Mouse (Mus musculus) kidney, postnatal 0 days (tissue): Measurements from ENCODE around the gene Trnau1ap. TPM values are rescaled to one million over a fixed set of nuclear protein-coding genes. Genes with fewer than 3 reads are reported as not detected.
"Not testable (repeated sequence)": the region's sequence is repeated elsewhere in the genome, so short reads cannot be mapped to it uniquely, and the experiment has no call there.

Source experiments
- ATAC-seq: fragments of 200-750 bp; cut with Nextera tagmentation; replicated peaks from 2 replicates; pipeline ENCODE4 v1.8.0; 2017; ENCODE audit warnings: low read depth, moderate number of reproducible peaks, moderate TSS enrichment, moderate library complexity; ENCODE audit not compliant: low FRiP score
- DNase-seq: peaks from one replicate; pipeline ENCODE4 v3.0.0-alpha.2; 2016; ENCODE audit warnings: low spot score
- H3K27ac ChIP-seq: fragments of 300-500 bp; sonication (generic); 2 replicates; pipeline ENCODE4 v1.5.1; 2014; ENCODE audit warnings: mild to moderate bottlenecking
- H3K27me3 ChIP-seq: fragments of 300-500 bp; sonication (generic); 2 replicates; pipeline ENCODE4 v1.6.1; 2014; ENCODE audit warnings: low read length, mixed read lengths; ENCODE audit not compliant: insufficient read depth
- H3K36me3 ChIP-seq: fragments of 300-500 bp; sonication (generic); 2 replicates; pipeline ENCODE4 v1.6.1; 2014; ENCODE audit warnings: low read length, mixed read lengths; ENCODE audit not compliant: insufficient read depth
- H3K4me1 ChIP-seq: fragments of 300-500 bp; sonication (generic); replicated peaks from 2 replicates; pipeline ENCODE4 v1.6.1; 2014; ENCODE audit warnings: antibody characterized with exemption, low read length, mixed read lengths; ENCODE audit not compliant: insufficient read depth
- H3K4me2 ChIP-seq: fragments of 300-500 bp; sonication (generic); 2 replicates; pipeline ENCODE4 v1.6.1; 2014; ENCODE audit warnings: mild to moderate bottlenecking, low read length, moderate library complexity, mixed read lengths
- H3K4me3 ChIP-seq: fragments of 300-500 bp; sonication (generic); replicated peaks from 2 replicates; pipeline ENCODE4 v1.5.1; 2014; ENCODE audit warnings: low read depth, low read length
- H3K9ac ChIP-seq: fragments of 300-500 bp; sonication (generic); 2 replicates; pipeline ENCODE4 v1.6.1; 2014; ENCODE audit warnings: low read depth, low read length
- H3K9me3 ChIP-seq: fragments of 300-500 bp; sonication (generic); replicated peaks from 2 replicates; pipeline ENCODE4 v1.6.1; 2016; ENCODE audit warnings: low read length, inconsistent platforms, mixed read lengths
- CTCF ChIP-seq: IDR thresholded peaks from 2 replicates; pipeline ENCODE4 v1.5.1; 2016; ENCODE audit warnings: antibody characterized with exemption, low read depth, mild to moderate bottlenecking, moderate library complexity
- WGBS: fragments of 180-500 bp; shearing (Covaris S2); extraction: QIAGEN DNeasy Blood & Tissue Kit; methylation state at CpG from one replicate; pipeline ENCODE4 v1.1.7; 2014; 5-methylcytosine and 5-hydroxymethylcytosine counted together
- polyA plus RNA-seq: library from polyadenylated mRNA; unstranded; fragments of >200 nt; fragmentation: Nextera tagmentation; extraction: Ambion mirVana; gene quantifications from 2 replicates; pipeline ENCODE4 v1.2.1, GENCODE M21; 2015

Trnau1ap gene
- polyA plus RNA-seq, 1 experiment from 2014 or later, result 72.8 TPM

DNA sequence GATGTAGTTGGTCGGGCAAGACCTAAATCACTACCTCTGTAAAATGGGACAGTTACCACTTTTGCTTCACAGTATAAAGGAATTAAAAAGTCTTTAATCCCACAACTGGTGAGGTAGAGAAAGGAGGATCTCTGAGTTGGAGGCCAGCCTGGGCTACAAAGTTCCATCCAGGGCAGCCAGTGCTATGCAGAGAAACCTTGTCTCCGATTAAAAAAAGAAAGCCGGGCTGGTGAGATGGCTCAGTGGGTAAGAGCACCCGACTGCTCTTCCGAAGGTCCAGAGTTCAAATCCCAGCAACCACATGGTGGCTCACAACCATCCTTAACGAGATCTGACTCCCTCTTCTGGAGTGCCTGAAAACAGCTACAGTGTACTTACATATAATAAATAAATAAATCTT lies 25.9 kb downstream of the Trnau1ap start:
- Histone ChIP-seq H3K9ac (peak overlapping the region; percentile 57), H3K4me2 (peak overlapping the region; percentile 61), H3K4me3 (peak overlapping the region; percentile 36)
- ATAC-seq, H3K27ac ChIP-seq, H3K9me3 ChIP-seq, DNase-seq, H3K36me3 ChIP-seq, H3K27me3 ChIP-seq, H3K4me1 ChIP-seq: not testable (repeated sequence)
- WGBS, result 38% methylated on average over 6 of the region's 6 CpGs
- TF ChIP-seq CTCF, result 0 out of 2 replicates have a peak, but pooled peaks have one; percentile 2

DNA sequence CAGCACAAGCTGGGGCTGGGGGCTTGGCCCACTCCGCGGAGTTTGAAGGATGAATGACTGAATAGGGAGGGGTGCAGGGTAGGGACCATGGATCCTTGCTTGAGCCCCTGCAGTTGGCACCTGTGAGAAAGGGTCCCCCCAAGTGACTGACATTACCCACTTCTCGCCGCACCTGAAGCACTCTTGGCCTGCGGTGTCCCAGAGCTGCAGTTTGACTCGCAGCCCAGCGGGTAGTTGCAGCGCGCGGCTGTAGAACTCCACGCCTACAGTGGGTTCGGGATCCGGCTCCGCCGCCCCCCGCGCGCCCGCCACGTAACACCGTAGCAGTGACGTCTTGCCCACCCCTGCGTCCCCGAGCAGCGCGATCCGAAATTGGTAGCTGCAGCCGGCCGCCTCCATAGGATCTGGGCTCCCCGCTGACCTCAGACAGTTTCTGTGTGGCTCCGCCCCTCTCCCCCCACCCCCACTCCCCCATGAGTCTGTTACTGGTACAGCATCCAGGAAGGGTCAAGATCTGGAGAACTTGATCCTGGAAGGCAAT lies 26.3 kb downstream of the Trnau1ap start, which contains the start of gene Rab42:
Gene Rab42 (minus strand): TSS at position 447 of the 541 bp plus-strand sequence.
- 2% methylated on average over 31 of the region's 31 CpGs for WGBS
- peak; percentile 81 for DNase-seq
- H3K27me3 ChIP-seq, result no peaks in the 10 kb centered on the region
- peak within 1 kb of the TSS; percentile 61 for H3K4me2 ChIP-seq
- peak; percentile 3; the same call in 1 of the 2 replicates for TF ChIP-seq CTCF
- 0 out of 2 replicates have a peak within 1 kb of the TSS, but pooled peaks have one; percentile 21 for H3K27ac ChIP-seq
- ATAC-seq, result peak; percentile 77
- no peaks in the 10 kb centered on the region for H3K9me3 ChIP-seq
- no peaks in the 10 kb centered on the region for H3K4me1 ChIP-seq
- peak within 1 kb of the TSS; percentile 36 for H3K4me3 ChIP-seq
- no peaks in the 10 kb centered on the region for H3K36me3 ChIP-seq
- peak within 1 kb of the TSS; percentile 57 for H3K9ac ChIP-seq

DNA sequence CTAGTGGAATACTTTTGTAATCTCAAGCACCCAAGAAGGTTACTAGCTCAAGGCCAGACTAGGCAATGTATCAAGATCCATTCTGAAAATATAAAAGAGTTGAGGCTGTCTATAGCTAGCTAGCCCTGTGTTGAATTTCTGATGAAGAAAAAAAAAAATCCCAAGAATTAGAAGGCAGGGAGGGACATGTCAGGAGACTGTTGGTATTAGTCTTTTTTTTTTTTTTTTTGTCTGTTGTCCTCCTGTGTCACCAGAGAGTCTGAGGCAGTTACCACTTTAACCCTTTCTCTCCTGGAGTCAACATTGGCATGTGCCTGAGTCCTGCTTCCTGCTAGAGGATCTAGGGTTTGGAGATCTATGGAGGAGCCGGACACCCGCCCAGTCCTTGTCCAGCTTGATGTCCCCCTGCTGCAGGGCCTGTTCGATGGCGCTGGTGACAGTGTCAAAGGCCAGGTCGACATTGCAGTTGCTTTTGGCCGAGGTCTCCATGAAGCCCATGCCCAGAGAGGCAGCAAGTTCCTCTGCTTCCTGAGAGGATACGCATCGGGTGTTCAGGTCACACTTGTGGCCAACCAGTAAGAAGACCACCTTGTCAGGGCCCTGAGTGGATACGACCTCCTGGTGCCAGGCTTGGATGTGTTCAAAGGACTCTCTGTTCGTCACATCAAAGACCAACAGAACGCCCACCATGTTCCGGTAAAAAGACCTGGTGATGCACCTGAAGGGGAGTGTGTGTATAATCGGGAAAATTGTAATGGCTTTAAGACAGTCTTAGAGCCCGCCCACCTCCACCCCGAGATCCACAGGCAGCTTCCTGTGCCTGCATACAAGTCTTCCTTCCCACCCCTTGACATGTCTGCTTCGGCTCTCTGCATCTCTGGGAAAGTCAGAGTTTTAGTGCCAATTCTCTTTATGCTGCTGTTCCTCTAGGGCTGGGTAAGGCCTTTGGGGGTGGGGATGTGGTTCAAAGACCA lies 27.1 kb downstream of the Trnau1ap start:
- TF ChIP-seq CTCF, result no peak

DNA sequence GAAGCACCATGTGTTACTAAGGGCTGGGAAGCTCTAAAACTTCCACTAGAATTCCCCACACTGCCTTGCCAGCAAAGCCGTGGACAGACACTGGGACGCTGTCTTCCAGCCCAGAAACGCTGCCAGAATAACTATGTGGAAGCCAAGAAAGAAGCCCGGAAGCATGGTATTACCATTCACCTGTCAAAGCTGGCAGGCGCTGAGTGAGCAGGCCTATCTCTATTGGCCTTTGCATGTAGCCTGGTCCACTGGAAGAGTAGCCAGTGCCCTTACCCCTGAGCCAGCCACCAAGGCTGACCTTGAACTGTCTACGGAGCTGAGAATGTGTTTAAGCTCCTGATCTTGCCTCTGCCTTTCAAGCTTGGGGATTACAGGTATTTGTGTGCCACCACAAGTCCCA lies 27.9 kb downstream of the Trnau1ap start:
- DNase-seq (no peak), ATAC-seq (no peak)
- Histone ChIP-seq H3K36me3 (no peaks in the 10 kb centered on the region), H3K9ac (no peak overlapping the region), H3K27ac (no peak overlapping the region), H3K27me3 (no peaks in the 10 kb centered on the region), H3K4me3 (no peak overlapping the region), H3K9me3 (no peaks in the 10 kb centered on the region), H3K4me2 (no peak overlapping the region), H3K4me1 (no peaks in the 10 kb centered on the region)
- TF ChIP-seq CTCF, result no peak
- WGBS, result 84% methylated on average over 6 of the region's 6 CpGs

More for the DNA sequence above, 27.1 kb downstream of the Trnau1ap start:
- H3K27ac ChIP-seq, result 0 out of 2 replicates have a peak overlapping the region, but pooled peaks have one; percentile 21
- WGBS, result 57% methylated on average over 16 of the region's 16 CpGs
- no peaks in the 10 kb centered on the region for H3K9me3 ChIP-seq
- H3K4me1 ChIP-seq, result no peaks in the 10 kb centered on the region
- H3K4me2 ChIP-seq, result peak overlapping the region; percentile 61
- H3K27me3 ChIP-seq, result no peaks in the 10 kb centered on the region
- ATAC-seq (no peak), DNase-seq (peak; percentile 28)
- H3K9ac ChIP-seq, result peak overlapping the region; percentile 57
- H3K36me3 ChIP-seq, result no peaks in the 10 kb centered on the region
- peak overlapping the region; percentile 36 for H3K4me3 ChIP-seq

DNA sequence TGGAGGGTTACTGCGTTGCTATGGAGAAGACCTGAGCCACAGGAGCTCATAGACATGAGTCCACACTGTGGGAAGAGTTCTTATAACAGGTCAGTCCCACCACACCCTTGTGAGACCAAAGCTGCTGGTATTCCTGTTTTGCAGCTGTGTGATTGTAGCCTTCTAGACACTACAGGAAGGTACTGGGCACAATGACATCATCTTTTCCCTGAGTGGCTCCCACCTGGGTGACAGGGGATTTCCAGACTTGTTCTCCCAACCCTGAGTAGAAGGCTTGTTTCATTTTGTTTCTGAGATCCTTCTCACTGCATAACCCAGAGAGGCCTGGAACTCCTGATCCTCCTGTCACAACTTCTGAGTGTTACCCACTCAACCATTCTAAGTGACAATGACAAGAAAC lies 29.5 kb downstream of the Trnau1ap start:
- Histone ChIP-seq H3K4me1 (no peaks in the 10 kb centered on the region), H3K27me3 (no peaks in the 10 kb centered on the region), H3K9ac (no peak overlapping the region), H3K36me3 (no peaks in the 10 kb centered on the region), H3K4me3 (no peak overlapping the region), H3K9me3 (no peaks in the 10 kb centered on the region), H3K4me2 (no peak overlapping the region), H3K27ac (no peak overlapping the region)
- 84% methylated on average over 1 of the region's 1 CpGs for WGBS
- TF ChIP-seq CTCF, result no peak
- no peak for ATAC-seq
- no peak for DNase-seq

DNA sequence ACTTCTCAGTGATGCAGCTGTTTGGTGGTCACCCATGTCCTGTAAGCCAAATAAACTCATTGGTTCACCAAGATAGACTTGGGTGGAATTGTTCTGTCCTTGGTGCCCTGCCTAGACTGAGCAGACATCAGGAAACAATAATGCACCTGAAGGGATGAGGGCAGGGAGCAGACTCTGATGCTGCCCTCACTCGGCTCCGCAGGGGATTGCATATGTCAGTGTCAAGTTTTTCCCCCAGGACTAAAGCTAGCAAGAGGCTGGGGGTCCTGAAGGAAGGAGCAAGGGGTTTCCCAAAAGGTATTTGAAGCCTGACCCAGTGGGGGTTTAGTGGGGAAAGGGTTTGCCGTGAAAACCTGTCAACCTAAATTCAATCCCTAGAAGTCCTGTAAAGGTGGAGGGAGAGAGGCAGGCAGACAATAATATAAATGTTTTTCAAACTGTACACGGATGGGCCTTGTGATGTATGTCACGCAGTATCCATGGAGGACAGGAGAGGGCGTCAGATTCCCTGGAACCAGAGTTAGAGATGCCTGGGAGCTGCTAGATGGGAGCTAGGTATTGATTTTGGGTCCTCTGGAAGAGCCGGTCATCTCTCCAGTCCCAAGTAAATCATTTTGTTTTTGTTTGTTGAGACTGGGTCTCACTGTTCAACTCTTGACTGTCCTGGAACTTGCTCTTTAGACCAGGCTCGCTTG lies 33.5 kb downstream of the Trnau1ap start:
- Histone ChIP-seq H3K9ac (no peak overlapping the region), H3K9me3 (no peaks in the 10 kb centered on the region), H3K4me1 (no peaks in the 10 kb centered on the region), H3K27ac (no peak overlapping the region), H3K4me2 (no peak overlapping the region), H3K27me3 (no peaks in the 10 kb centered on the region), H3K36me3 (0 out of 2 replicates have a peak, but pooled peaks cover 3% of the 10 kb centered on the region), H3K4me3 (no peak overlapping the region)
- 50% methylated on average over 8 of the region's 8 CpGs for WGBS
- DNase-seq, result no peak
- 0 out of 2 replicates have a peak, but pooled peaks have one; percentile 21 for TF ChIP-seq CTCF
- no peak for ATAC-seq
